Mouse (Mus musculus) kidney, postnatal 0 days (tissue): Measurements from ENCODE around the gene Apba2. TPM values are rescaled to one million over a fixed set of nuclear protein-coding genes. Genes with fewer than 3 reads are reported as not detected.

ENCODE experiments used
- ATAC-seq: fragments of 200-750 bp; cut with Nextera tagmentation; replicated peaks from 2 replicates; pipeline ENCODE4 v1.8.0; 2017; ENCODE audit warnings: low read depth, moderate number of reproducible peaks, moderate TSS enrichment, moderate library complexity; ENCODE audit not compliant: low FRiP score
- DNase-seq: peaks from one replicate; pipeline ENCODE4 v3.0.0-alpha.2; 2016; ENCODE audit warnings: low spot score
- H3K27ac ChIP-seq: fragments of 300-500 bp; sonication (generic); 2 replicates; pipeline ENCODE4 v1.5.1; 2014; ENCODE audit warnings: mild to moderate bottlenecking
- H3K27me3 ChIP-seq: fragments of 300-500 bp; sonication (generic); 2 replicates; pipeline ENCODE4 v1.6.1; 2014; ENCODE audit warnings: low read length, mixed read lengths; ENCODE audit not compliant: insufficient read depth
- H3K36me3 ChIP-seq: fragments of 300-500 bp; sonication (generic); 2 replicates; pipeline ENCODE4 v1.6.1; 2014; ENCODE audit warnings: low read length, mixed read lengths; ENCODE audit not compliant: insufficient read depth
- H3K4me1 ChIP-seq: fragments of 300-500 bp; sonication (generic); replicated peaks from 2 replicates; pipeline ENCODE4 v1.6.1; 2014; ENCODE audit warnings: antibody characterized with exemption, low read length, mixed read lengths; ENCODE audit not compliant: insufficient read depth
- H3K4me2 ChIP-seq: fragments of 300-500 bp; sonication (generic); 2 replicates; pipeline ENCODE4 v1.6.1; 2014; ENCODE audit warnings: mild to moderate bottlenecking, low read length, moderate library complexity, mixed read lengths
- H3K4me3 ChIP-seq: fragments of 300-500 bp; sonication (generic); replicated peaks from 2 replicates; pipeline ENCODE4 v1.5.1; 2014; ENCODE audit warnings: low read depth, low read length
- H3K9ac ChIP-seq: fragments of 300-500 bp; sonication (generic); 2 replicates; pipeline ENCODE4 v1.6.1; 2014; ENCODE audit warnings: low read depth, low read length
- H3K9me3 ChIP-seq: fragments of 300-500 bp; sonication (generic); replicated peaks from 2 replicates; pipeline ENCODE4 v1.6.1; 2016; ENCODE audit warnings: low read length, inconsistent platforms, mixed read lengths
- CTCF ChIP-seq: IDR thresholded peaks from 2 replicates; pipeline ENCODE4 v1.5.1; 2016; ENCODE audit warnings: antibody characterized with exemption, low read depth, mild to moderate bottlenecking, moderate library complexity
- WGBS: fragments of 180-500 bp; shearing (Covaris S2); extraction: QIAGEN DNeasy Blood & Tissue Kit; methylation state at CpG from one replicate; pipeline ENCODE4 v1.1.7; 2014; 5-methylcytosine and 5-hydroxymethylcytosine counted together
- polyA plus RNA-seq: library from polyadenylated mRNA; unstranded; fragments of >200 nt; fragmentation: Nextera tagmentation; extraction: Ambion mirVana; gene quantifications from 2 replicates; pipeline ENCODE4 v1.2.1, GENCODE M21; 2015

The Apba2 gene
- polyA plus RNA-seq, 1 experiment from 2014 or later: 1.7 TPM

DNA sequence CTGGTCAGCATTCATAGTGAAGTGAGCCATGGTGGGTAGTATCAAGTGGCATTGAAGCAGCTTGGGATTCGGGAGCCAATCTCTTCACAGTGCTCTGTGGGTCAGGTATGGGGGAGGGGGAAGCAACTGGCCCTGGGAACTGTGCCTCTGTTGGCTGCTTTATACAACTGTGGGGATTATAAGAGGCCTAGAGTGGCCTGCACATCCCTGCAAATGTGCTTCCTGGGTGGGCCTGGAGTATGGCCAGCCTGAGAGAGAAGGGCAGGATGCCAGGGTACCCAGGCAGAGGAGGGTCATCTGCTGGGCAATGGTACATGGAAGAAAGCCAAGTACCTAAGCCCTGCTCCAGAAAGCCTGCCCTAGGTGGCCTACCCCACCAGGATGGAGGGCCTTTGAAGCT, 49.4 kb downstream of the Apba2 start:
- no peaks in the 10 kb centered on the region for H3K9me3 ChIP-seq
- DNase-seq (no peak), ATAC-seq (peak; percentile 30; the same call in 1 of the 2 replicates)
- H3K4me2 ChIP-seq: no peak overlapping the region
- no peak overlapping the region for H3K9ac ChIP-seq
- H3K4me1 ChIP-seq: no peaks in the 10 kb centered on the region
- no peak for TF ChIP-seq CTCF
- no peak overlapping the region for H3K4me3 ChIP-seq
- H3K27ac ChIP-seq: no peak overlapping the region
- H3K36me3 ChIP-seq: no peaks in the 10 kb centered on the region
- H3K27me3 ChIP-seq: no peaks in the 10 kb centered on the region
- 43% methylated on average over 1 of the region's 1 CpGs for WGBS

DNA sequence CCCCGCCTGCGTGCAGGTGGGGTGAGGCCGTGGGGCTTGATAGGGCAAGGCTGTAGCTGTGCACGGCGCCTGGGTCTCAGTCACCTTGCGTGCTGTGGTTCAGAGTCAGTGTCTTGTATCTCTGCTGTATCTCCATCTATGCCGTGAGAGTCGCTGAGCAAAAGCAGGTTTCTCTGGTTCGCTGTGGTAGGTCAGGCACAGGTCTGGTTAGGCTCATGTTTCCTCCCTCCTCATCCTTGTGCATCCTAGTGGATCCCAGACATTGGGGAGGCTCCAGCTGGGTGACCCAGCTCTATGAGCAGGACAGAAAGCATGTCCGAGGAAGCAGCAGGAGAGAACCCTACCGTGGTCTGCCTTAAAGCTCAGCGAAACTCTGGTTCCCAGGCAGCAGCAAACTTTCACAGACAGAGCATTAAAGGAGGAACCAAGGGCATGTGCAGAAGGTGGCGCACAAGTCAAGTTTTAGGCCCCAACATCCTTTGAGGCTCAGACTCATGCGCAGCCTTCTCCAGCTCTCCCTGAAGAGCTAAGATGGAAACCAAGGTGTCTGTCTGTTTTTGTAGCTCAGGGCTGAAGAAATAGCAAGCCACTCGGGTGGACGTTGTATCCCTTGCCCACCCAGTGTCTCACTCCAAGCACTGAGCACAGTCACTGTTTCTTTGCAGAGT, 51.2 kb downstream of the Apba2 start:
- Histone ChIP-seq H3K4me3 (no peak overlapping the region), H3K4me1 (no peaks in the 10 kb centered on the region), H3K27me3 (no peaks in the 10 kb centered on the region), H3K9me3 (no peaks in the 10 kb centered on the region), H3K36me3 (no peaks in the 10 kb centered on the region), H3K27ac (no peak overlapping the region), H3K9ac (no peak overlapping the region), H3K4me2 (no peak overlapping the region)
- TF ChIP-seq CTCF: peak; percentile 51; the same call in 1 of the 2 replicates
- ATAC-seq (peak; percentile 44; the same call in 1 of the 2 replicates), DNase-seq (peak; percentile 24)
- WGBS: 57% methylated on average over 13 of the region's 16 CpGs

DNA sequence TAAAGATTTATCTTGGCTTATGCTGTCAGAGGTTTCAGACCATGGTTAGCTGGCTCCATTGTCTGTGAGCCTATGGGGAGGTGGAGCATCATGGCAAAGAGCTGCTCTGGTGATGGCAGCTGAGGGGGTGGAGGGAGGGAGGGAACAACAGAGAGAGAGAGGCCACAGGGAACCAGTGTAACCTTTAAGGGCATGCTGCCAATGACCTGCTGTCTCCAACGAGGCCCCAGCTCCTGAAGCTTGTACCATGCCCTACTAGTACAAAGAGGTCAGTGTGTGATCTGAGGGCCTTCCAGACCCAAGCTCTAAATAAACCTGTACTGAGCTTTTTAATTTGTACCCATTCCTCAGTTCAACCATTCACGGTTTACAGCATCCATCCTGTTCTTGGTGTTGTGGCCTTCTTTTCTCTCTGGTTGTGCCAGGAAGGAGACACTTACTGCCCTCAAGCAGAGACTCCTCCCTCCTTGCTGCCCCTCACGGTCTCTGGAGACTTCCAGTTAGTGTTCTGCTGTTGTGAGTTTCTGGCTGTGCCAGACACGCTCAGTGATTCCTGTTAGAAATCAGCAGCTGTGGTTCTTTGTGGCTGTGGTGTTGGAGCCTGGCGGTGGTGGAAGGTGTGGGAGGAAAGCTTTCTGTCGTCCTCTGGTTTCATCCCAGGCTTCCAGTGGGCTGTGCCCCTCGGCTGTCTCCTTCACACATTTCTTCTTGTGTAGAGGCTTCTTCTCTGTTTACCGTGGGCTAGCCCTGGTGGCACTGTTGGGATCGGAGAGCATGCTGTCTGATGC, 60.4 kb downstream of the Apba2 start:
- no peak overlapping the region for H3K27ac ChIP-seq
- no peak overlapping the region for H3K9ac ChIP-seq
- no peak for TF ChIP-seq CTCF
- 44% methylated on average over 9 of the region's 9 CpGs for WGBS
- H3K27me3 ChIP-seq: no peaks in the 10 kb centered on the region
- DNase-seq: no peak
- H3K4me3 ChIP-seq: no peak overlapping the region
- H3K4me2 ChIP-seq: no peak overlapping the region
- no peaks in the 10 kb centered on the region for H3K36me3 ChIP-seq
- H3K4me1 ChIP-seq: no peaks in the 10 kb centered on the region
- no peaks in the 10 kb centered on the region for H3K9me3 ChIP-seq
- no peak for ATAC-seq

DNA sequence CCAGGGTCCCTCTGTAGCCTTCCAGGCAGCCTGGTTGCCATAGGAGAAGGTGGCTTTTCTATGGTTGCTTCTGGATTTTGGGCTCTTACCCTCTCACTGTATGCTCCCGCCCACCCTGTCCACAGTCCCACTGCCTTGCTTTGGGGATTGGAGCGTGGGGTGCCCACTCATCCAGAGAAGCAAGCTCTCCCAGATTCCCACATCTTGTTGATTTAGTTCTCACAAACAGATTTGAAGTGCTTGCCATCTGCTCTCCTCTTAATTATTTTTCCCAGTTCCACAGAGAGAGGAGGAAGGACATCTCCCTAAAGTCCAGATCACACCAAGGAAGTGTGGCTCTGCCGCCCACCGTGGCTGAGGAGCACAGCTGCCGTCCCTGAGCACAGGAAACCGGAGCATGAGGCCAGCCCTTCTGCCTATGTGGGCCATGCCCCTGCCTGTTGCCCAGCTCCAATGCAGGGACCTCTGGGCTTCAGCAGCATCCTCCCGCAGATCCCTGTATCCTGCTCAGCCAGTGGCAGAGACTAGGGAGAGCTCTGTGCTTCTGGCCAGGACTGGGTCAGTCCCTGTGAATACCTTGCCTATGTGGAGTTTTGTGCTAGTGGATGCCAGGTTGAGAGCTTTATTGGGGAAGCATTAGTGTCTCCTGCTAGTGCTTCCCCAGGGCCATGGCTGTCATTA, 63.5 kb downstream of the Apba2 start:
- ATAC-seq (no peak), DNase-seq (no peak)
- 58% methylated on average over 7 of the region's 7 CpGs for WGBS
- TF ChIP-seq CTCF: no peak
- Histone ChIP-seq H3K9ac (no peak overlapping the region), H3K27ac (no peak overlapping the region), H3K27me3 (no peaks in the 10 kb centered on the region), H3K9me3 (no peaks in the 10 kb centered on the region), H3K4me1 (no peaks in the 10 kb centered on the region), H3K4me3 (no peak overlapping the region), H3K4me2 (no peak overlapping the region), H3K36me3 (no peaks in the 10 kb centered on the region)

DNA sequence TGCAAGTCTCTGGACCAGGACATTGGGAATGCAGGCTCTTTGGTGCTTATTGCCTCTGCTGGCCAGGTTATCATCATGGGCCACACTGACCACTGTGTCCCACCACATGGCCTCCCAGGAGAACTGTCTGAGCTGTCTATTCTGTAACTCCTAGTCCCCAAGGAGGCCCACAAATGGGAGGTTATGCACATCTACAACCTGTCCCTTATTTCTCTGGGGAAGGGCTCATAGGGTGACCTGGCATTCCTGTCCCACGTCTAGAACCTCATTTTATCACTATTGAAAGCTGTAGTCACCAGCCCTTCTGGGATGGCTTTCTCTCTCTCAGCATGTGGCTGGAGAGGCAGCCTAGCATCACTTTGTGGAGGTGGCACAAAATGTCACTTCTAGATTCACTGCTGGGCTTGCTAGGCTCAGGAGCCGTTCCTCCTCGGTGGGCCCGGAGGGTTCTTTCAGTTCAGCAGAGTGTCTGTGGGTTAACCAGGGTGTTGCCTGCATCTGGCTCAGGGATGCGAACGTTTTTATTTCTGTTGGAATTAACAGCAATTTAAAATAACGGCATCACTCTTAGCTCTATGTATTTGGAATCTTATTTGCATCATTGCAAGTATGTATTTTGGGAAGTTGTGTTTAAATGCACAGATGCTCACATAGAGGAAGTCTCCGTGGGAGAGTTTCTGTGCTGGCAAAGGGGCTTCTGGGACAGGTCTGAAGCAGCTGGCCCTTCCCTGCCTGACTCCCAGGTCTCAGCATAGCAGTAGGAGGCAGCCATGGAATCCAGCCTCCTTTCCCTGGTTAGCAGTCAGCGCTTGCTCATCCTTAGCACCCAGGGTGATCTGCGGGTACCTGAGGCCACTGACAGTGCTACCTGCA, 65.1 kb downstream of the Apba2 start:
- DNase-seq (no peak), ATAC-seq (no peak)
- H3K4me1 ChIP-seq: no peaks in the 10 kb centered on the region
- 87% methylated on average over 10 of the region's 10 CpGs for WGBS
- no peak overlapping the region for H3K9ac ChIP-seq
- no peak overlapping the region for H3K4me2 ChIP-seq
- H3K27ac ChIP-seq: no peak overlapping the region
- no peaks in the 10 kb centered on the region for H3K36me3 ChIP-seq
- TF ChIP-seq CTCF: no peak
- H3K9me3 ChIP-seq: no peaks in the 10 kb centered on the region
- H3K27me3 ChIP-seq: no peaks in the 10 kb centered on the region
- no peak overlapping the region for H3K4me3 ChIP-seq
